Mouse (Mus musculus) ES-CJ7 (cell line): ENCODE results near the gene AL732309.1.

ENCODE experiments used
- DNase-seq: peaks from one replicate; pipeline ENCODE4 v3.0.0; 2011; ENCODE audit warnings: low read depth, low spot score

AL732309.1 gene

DNA sequence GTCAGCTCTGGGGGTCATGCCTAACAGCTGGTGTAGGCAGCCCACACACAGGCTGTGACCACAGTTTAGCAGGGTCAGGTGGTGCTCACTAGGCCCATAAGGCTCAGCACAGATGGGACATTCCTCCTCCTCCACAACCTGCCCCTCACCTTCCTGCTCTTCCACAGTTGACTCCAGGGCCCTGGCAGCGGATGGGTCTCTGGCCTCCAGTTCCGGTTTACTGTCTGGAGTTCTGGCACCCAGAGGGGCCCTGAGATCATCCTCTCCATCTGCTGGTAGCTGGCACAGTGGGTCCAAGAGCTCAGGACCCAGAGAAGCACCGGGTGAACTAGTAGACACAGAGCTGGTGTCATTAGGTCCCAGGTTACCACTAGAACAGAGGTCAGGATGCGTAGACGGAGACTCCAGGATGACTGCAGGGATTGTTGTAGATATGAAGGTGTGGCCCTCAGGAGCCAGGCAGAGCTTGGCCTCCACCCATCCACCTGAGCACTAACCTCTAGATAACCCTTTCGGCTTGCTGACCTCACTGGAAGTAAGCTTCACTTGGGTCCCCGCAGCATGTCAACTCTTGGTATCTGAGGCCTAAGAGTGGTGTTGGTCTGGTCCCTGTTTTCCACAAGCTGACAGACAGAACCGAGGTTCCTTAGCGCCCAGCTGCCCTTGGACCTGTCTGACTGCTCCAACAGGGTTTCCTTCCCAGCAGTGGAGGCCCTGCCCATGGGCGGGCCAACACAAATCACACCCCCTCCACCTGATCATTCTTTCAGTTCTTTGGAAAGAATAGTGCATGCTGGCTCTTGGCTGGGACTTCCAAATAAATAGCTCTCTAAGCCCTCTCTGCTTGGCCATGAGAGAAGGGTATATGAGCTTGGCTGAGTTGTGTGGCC is at the start of gene AL732309.1:
AL732309.1 (minus strand) TSS at position 681 of the 890 bp plus-strand sequence.
- no peak for DNase-seq

DNA sequence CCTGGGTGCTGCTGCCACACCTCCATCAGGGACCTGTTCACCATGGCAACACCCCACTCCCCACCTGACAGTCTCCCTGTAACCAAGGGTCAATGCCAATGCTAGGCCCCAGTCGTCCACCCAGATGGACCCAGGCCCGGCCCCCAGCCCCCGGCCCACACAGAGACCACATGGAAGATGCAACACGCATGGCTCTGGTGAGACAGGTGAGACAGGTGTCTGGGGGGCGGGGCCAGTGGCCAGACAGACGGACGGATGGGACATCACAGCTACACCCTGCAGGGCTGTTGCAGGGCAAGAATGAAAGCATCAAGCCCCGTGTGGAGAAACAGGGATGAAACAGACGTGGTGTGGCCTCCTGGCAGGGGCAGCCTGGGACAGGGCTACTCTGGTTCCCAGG is 47.0 kb upstream of the AL732309.1 start:
- DNase-seq, result no peak

DNA sequence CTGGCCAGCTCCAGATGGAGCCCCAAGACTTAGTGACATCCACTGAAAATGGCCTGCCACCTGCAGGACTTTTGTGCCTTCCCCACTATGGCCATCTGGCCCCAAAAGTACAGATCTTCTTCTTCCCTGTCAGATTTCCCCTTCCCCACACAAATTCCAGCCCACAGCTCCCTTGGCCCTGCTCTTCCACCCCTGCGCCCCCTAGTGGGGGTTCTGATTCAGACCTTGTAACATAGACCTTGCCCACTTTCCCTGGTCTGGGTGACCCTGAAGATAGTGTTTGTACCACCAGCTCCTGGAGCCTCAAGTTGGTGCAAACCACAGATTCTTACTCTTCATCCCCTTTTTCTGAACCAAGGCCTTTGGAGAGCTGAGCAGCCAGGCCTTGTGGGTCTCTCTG is 46.2 kb upstream of the AL732309.1 start:
- peak; percentile 80 for DNase-seq

DNA sequence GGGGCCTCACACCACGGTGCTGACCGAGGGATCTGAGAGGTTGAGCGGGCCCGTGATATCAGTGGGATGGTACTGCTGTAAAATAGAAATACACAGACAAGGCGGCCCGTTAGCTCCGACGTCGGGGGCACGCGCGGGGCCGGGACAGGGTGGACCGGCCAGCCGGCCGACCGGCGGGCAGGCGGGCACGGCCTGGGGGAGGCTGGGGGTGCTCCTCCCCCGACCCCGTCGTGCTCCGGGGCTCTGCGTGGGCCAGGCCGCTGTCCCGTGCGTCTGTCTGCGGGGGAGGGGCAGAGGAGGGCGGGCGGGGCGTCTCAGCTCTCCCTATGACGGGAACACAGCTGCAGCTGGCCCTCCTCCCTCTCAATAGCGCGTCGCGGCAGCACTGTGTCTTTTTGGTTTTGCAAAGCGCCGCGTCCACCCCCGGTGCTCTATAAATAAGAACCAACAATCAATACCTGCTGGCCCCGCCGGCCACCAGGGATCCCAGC is 45.4 kb upstream of the AL732309.1 start:
- DNase-seq, result no peak

DNA sequence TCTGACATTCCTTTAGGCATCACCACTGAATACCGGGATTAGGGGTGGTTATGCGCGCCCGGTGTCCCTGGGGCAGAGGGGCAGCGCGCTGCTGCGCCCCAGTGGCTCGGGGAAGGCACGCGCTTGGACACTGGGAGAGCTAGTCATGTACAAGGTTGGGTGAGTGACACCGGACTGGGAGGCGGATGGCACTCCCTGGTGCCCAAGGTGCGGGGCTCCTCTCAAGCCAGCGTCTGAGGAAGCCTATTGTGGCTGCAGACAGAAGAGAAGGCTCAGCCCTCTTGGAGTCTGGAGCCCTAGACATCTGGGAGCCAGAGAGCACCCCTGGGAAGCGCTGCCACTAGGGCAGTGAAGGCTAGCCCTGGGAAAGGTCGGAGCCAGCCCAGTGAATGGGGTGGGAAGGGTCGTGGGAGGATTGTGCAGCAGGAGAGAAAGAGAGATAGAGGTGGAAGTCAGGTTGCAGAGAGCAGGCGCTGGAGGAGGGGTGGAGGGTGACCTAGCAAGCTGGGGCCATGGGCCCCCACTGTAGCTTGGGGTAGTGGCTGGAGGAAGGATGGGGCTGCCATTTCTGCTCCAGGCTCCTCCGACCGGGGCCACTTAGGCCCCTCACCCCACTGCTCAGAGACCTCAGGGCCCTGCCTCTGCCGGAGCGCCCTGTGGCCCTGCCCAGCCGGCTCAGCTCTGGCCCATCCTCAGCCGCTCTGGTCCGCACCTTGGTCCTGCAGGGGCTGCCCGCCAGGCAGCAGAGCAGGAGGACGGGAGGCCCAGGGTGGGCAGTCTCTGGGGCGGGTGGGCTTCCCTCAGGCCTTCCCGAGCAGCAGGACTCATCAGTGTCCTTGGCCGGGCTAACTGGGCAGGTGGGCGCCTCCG is 44.8 kb upstream of the AL732309.1 start:
- no peak for DNase-seq

DNA sequence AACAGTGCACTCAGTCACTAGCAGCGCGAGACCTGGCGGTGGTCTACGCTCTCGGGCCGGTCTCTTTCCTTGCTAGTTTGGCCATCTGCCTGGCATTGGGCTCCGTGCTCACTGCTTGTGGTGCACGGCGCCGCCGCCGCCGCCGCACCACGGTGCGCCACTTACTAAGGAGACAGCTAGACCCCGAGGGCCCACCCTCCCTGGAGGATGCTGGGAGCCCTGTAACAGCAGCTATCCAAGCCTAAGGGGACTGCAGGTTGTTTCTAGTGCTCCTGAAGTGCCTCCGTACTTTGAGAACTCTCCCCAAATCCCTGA is 44.1 kb upstream of the AL732309.1 start:
- DNase-seq, result peak; percentile 35

DNA sequence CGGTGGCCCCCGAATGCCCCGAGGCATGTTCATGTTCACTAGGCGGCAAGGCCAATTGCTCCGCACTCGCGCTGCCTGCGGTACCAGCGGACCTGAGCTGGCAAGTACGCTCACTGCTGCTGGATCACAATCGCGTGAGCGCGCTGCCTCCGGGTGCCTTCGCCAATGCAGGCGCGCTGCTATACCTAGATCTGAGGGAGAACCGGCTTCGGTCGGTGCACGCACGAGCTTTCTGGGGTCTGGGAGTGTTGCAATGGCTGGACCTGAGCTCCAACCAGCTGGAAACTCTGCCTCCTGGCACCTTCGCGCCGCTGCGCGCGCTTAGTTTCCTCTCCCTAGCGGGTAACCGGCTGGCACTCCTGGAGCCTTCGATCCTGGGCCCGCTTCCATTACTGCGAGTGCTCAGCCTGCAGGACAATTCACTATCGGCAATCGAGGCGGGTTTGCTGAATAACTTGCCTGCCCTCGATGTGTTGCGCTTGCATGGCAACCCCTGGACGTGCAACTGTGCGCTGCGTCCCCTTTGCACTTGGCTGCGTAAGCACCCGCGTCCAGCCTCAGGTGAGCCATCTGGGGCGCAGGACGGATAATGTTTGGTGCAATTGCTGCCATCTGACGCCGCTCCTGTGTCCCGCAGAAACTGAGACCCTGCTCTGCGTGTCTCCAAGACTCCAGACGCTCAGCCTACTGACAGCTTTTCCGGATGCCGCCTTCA is 43.6 kb upstream of the AL732309.1 start:
- DNase-seq, result peak; percentile 44

DNA sequence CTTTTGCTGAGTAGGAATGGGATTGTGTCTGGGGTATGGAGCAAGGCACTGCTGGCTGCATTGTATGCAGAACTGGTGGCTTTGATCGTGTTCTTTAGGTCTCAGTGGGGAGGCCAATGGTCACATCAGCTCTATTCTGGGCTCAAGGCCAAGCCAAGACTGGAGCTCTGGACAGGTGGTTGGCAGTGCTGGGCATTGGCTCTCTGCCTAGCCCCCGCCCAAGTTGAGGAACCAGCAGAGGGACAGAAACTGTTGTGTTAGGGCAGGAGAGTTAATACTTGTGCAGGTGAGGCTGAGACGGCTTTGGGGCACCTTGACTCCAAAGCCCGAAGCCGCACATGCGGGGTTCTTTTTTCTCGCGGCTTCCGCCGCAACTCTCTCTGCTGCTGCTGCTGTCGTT is 43.0 kb upstream of the AL732309.1 start, which contains the start of gene Lrrc26:
Lrrc26 (plus strand) TSS at position 265 of the 400 bp plus-strand sequence.
- DNase-seq, result no peak

DNA sequence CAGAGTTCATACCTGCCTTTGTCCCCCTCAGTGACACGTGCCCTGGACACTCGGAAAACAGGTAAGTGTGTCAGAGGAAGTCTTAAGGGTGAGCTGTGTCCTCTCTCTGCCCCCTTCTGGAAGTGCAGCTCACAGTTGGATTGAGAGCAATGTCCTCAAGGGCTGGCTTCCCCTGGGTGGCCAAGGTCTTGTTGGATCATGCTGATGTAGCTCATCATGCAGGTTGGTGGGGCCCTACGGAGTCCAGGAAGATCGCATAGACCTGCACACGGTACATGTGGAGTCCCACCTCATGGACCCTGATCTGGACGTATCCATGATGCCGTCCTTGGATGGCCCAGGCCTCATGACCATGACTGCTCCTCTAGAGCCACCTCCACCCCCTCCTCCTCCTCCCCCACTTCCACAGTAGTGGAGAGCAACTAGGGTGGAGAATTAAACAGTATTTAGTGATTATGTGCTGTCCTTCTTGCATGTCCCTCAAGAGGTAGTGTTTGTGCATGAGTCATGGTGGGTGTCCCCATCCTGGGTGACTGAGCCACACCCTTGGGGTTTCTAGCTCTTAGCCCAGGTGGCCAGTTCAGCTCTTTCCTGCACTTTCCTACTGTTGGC is 42.2 kb upstream of the AL732309.1 start:
- DNase-seq, result no peak

DNA sequence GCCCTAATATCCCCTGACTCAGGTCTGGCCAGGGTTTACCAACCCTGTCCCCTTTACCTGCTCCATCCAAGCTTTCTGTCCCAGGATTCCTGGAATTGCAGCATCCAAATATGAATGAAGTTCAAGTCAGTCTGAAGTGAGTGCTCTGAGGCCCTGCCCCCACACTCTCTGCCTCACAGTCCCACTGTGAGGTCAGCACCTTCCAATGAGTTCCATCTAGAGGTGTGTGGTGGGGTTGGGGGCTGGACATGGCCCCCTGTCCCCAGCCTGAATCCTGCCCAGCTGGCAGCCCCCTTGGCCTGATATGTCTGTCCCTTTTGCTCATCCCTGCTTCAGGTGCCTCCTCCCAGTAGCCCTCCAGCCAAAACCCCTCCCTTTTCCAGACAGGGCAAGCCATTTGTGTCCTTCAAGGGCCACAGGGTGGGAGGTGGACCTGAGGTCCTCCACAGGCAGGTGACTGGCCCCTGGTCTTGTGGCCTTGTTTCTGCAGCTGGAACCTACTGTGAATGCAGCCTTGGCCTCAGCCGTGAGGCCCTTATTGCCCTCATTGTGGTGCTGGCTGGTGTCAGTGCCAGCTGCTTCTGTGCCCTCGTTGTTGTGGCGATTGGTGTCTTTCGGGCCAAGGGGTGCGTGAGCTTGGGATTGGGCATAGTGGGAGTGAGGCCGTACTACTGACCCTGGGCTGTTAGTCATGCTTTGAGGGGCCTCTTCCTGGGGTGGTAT is 41.4 kb upstream of the AL732309.1 start, which contains the start of gene Tmem210:
Tmem210 (plus strand) TSS at position 219 of the 723 bp plus-strand sequence.
- DNase-seq, result no peak

DNA sequence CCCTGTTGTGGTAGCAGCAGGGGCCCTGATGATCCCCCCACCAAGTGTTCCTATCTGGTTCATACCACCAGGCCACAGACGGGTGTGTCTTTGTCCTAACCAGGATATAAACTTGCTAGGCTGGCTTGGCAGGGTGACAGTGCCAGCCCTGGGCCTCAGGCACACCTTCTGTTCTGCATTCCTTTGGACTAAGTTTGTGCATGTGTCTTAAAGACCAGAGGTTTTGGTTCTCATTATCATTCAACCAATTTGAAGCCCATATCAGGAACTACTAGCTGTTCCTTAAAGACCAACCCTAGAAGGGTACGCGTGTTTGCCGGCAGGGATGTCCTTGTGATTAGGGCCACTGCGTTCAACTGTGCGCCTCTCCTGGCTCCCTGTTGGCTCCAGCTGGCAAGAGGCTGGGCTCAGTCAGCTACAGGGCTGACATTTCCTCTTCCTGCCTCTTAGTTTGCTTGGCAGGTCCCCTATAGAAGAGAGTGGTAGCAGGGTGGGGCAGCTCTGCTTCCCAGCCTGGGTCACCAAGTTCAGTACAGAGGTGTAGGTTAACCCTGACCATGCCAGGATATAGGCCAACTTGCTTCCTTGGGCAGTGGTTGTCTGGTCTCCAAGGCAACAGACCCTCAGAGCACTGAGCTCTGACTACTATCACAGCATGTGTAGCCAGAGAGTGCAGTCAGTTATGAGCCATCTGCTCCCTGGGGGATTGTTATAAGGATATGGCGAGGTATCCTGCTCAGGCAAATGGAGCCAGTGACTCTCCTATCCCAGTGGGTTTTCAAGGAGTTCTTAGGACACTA is 40.4 kb upstream of the AL732309.1 start:
- no peak for DNase-seq

DNA sequence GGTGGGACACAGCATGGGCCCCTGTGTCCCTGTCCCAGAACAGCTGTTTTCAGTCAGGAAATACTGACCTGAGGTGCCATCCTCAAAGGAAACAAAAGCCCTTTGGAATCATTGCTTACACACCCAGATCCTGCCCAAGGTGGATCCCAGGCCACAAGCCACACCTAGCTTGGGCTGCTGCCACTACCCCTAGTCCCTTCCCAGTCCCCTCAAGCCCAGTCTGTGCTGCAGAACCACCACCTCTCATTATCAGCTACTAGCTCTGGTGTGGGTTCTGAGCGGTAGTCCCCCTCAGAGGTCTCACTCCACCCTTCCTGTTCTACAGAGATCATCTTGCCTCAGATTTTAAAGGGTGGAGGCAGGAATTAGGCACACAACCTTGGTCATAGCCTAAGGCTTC is 39.7 kb upstream of the AL732309.1 start:
- DNase-seq, result no peak

DNA sequence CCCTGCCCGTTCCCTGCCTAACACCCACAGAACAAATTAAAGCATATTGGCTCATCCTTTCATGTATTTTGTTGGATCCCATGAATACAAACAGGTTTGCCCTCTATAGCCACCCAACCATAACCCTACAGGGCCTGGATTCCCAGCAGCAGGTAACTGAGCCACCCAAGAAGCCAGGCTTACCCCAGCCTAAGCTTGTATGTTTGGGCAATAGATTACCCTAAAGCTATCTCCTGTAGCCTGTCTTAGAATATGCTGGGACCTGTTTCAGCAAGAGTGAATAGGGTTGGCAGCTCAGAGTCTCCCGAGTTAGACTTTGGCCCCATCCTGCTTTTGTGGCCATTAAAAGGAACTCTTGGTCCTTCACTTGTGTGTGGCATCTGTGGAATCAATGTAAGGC is 38.9 kb upstream of the AL732309.1 start:
- no peak for DNase-seq

DNA sequence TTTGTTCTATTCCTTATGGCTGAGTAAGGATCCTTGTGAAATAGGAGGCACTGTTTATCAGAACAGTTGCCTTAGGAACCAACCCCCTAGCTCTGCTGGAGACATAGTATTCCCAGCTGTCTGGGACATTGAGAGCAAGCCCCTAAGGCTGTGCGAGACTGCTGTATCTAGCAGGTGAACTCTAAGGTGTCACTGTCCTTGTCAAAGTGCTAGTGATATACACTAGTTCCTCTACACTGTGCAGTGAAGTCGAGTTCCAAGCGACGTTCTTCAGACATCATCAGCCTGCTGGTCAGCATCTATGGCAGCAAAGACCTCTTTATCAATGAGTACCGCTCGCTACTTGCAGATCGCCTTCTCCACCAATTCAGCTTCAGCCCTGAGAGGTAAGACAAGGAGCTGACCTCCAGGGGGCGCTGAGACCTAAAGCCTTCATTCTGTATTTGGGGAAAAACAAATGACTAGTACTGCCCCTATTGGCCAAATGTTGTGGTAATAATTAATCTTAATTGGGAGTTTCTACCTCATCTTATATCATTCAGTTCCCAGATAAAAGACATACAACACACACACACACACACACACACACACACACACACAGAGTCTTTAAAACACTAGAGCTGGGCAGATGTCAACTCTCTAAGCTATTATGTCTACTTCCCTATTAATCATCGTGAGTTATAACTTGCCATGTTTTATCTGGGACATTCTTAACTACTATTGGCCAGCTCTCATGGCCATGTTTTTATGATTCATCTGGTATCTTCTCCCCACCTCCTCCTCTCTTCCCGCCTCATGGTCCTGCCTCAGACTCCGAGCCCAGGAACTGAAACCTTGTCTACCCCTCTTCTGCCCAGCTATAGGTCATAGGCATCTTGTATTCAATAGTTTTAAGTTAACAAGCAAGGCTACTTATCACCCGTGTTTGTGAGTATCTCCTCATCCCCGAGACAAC is 32.5 kb upstream of the AL732309.1 start:
- DNase-seq, result peak; percentile 93

DNA sequence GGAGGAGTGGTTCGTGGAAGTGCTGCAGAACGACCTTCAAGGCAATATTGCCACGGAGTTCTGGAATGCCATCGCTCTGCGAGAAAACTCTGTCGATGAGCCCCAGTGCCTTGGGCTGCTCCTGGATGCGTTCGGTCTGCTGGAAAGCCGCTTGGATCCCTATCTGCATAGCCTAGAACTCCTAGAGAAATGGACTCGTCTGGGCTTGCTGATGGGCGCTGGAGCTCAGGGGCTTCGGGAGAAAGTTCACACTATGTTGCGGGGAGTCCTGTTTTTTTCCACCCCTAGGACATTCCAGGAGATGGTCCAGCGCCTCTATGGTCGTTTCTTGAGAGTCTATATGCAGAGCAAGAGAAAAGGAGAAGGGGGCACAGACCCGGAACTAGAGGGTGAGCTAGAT is 26.3 kb upstream of the AL732309.1 start:
- no peak for DNase-seq

DNA sequence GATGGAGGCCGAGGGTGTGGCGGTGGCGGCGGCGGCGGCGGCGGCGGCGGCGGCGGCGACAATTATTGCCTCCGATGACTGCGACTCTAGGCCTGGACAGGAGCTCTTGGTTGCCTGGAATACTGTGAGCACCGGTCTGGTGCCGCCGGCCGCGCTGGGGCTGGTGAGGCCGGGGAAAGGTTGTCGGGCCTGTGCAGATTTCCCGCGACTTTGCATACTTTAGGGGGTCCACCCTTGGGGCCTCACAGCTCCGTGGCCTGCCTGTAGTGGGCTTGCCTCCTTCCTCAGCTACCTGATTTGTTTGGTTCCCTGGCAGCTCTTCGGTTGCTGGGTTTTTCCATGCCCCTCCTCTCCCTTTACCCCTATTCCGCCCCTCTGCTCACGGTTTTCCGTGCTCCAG is 25.9 kb upstream of the AL732309.1 start:
- DNase-seq, result no peak

DNA sequence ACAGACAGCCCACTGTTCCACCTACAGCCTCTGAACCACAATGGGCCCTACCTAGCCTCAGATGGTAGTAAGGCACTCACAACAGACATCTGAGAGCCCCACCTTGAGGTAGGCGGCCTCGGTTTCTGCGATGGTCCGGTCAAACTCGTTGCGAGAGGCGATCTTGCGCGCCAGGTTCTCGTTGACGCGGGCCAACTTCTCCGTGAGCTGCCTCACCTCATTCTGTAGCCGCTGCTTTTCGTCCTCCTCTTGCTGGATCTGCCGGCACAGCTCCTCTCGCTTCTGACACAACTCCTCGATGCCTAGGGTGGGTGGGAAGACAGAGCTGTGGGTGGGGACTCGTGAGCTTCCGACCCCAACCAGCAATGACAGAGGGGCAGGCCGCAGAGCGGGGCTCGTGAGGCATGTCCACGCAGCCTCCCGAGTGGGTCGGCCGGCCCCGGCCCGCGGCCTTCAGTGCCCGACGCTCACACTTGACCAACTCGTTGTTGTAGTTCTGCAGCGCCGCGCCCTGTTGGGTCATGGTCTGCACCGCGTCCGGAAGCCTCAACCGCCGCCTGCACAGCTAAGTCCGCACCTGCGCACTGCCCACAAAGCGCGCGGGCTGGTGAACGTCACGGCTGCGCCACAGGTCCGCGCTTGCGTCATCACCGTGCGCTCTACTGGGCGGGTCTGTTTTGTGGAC is 25.3 kb upstream of the AL732309.1 start, which contains the start of the genes Ssna1 and Anapc2:
Ssna1 (minus strand) TSS at position 612 of the 685 bp plus-strand sequence.
Anapc2 (plus strand) TSS at position 652 of the 685 bp plus-strand sequence.
- DNase-seq, result peak; percentile 98
